Mouse (Mus musculus): ENCODE measurements at regions not wholly inside any gene's neighbourhood (a gene's known extent, or its start where the extent isn't known, plus 50 kb on each side); places are given as distances from the start of the nearest gene placed in this dataset.
"Not testable (repeated sequence)": the region's sequence is repeated elsewhere in the genome, so short reads cannot be mapped to it uniquely, and the experiment has no call there.

- Histone ChIP-seq H3K4me3 (no peak overlapping the region), H3K27ac (no peak overlapping the region)
- DNase-seq (ENCODE audit: low spot score in 2 of 2): no peak
- TF ChIP-seq CTCF (conservative IDR thresholded peaks at IDR 0.05): no peak
Observed at GRCm38 (mm10) chr12:15536852-15537368, 279.8 kb downstream of the Trib2 start.

GRCm38 (mm10) chr12:15536247-15536646 is 280.5 kb downstream of the Trib2 start:
- no peak for DNase-seq (ENCODE audit: low spot score in 2 of 2)
- TF ChIP-seq CTCF (conservative IDR thresholded peaks at IDR 0.05): no peak
- Histone ChIP-seq H3K4me3 (no peak overlapping the region), H3K27ac (no peak overlapping the region)

GRCm38 (mm10) chr12:15535822-15536221 is 280.9 kb downstream of the Trib2 start:
- no peak overlapping the region for H3K27ac ChIP-seq
- peak; percentile 91 for TF ChIP-seq CTCF (conservative IDR thresholded peaks at IDR 0.05)
- peak; percentile 74 to 84 for DNase-seq (ENCODE audit: low spot score in 2 of 2)
- no peak overlapping the region for H3K4me3 ChIP-seq

GRCm38 (mm10) chr12:15520783-15521407 is 295.8 kb downstream of the Trib2 start:
- Histone ChIP-seq H3K4me3 (no peak overlapping the region), H3K27ac (no peak overlapping the region)
- DNase-seq (ENCODE audit: low spot score in 2 of 2): no peak
- no peak for TF ChIP-seq CTCF (conservative IDR thresholded peaks at IDR 0.05)

DNA sequence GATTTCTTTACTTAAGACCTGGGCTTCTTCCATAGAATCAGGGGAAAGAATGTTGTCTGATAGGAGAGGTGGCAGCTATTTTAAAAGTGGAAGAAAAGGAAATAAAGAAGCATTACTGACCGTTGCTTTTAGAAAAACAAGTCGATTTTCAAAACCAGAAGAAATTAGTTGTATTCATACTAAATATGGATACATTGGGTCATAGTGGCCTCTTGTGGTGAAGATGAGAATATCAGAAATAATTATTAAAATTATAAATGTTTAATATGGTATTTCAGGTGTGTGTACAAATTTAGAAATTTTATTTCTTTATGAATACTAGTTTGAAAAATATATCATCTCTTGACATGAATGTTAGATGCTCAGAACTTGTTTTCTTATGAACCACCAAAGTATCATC is 304.7 kb downstream of the Trib2 start:
- peak; percentile 78 for TF ChIP-seq CTCF (conservative IDR thresholded peaks at IDR 0.05)
- Histone ChIP-seq H3K4me3 (no peak overlapping the region), H3K27ac (no peak overlapping the region)
- no peak for DNase-seq (ENCODE audit: low spot score in 2 of 2)

DNA sequence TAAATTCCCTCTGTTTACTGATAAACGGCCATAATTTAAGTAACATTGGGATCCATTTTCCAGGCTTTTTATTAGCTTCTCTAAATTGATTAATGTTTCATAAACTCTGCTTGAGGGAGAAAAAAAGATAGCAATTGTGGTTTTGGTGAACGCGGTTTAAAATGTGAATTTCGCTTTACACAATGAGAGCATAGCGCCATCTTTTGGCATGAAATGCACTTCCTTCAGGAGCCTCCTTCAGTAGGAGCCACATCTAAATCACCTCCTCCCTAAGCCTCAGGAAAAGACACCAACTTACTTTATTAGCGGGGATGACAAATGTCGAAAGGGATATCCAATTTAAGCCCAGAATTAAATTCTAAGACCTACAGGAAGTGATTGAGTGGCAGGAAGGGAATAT is 309.1 kb downstream of the Trib2 start:
- H3K4me3 ChIP-seq: no peak overlapping the region
- peak; percentile 23 to 48 for DNase-seq (ENCODE audit: low spot score in 2 of 2)
- TF ChIP-seq CTCF (conservative IDR thresholded peaks at IDR 0.05): peak; percentile 86
- H3K27ac ChIP-seq: no peak overlapping the region

DNA sequence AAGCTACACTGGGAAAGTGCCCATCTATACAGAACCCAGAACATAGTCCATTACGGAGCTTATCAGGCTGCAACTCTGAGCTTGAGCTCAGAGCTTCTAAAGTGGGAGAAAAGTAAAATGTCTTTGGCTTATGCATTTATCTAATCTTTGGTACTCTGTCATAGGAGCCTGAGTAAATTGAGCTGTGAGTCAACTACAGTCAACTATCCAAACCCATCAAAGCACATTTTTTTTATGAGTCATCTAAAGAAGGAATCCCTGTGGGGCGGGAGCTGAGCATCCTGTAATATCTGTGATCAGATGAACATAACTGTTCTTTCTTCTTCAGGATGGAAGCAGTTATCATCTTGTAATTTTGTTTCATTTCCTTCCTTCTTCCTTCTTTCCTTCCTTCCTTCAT is 323.1 kb downstream of the Trib2 start:
- TF ChIP-seq CTCF (conservative IDR thresholded peaks at IDR 0.05): no peak
- DNase-seq (ENCODE audit: low spot score in 2 of 2): no peak
- H3K27ac ChIP-seq: no peak overlapping the region
- no peak overlapping the region for H3K4me3 ChIP-seq

DNA sequence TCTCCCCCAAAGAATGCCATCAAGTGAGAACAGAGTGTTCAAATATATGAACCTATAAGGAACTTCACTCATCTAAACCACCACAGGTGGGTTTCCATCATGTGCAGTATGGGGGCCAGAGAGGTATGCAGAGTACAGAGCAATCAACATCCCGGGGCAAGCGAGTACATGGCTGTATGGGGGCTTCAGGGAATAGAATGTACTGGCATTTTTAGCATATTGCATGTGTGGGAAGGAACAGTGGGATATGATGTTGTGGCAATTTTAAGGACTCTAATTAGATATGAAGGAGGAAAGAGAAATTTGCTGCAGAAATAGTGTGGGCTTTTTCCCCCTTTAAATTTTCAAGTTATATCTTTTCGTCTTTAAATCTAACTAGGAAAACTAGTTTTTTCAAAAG is 344.0 kb downstream of the Trib2 start:
- no peak overlapping the region for H3K27ac ChIP-seq
- no peak overlapping the region for H3K4me3 ChIP-seq
- TF ChIP-seq CTCF (conservative IDR thresholded peaks at IDR 0.05): no peak
- DNase-seq (ENCODE audit: low spot score in 2 of 2): peak in 1 of 2 experiments; percentile 14

DNA sequence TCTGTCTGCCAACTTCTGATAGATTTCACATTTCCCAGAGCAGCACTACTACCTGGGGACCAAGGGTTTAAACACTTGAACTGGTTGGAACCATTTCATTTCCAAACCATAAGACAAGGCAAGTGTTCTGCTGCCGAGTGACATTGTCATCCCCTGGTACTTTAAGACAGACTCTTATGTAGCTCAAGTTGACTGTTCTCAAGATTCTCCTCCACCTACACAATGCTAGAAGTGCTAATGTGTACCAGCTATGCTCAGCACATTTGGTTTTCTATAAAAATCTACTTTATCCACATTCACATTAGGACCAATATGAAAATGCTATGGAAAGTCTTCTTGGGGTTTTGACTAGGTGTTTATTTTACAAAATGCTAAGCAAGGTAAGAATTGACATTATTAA is 357.3 kb downstream of the Trib2 start:
- TF ChIP-seq CTCF (conservative IDR thresholded peaks at IDR 0.05): no peak
- Histone ChIP-seq H3K4me3 (no peak overlapping the region), H3K27ac (no peak overlapping the region)
- DNase-seq (ENCODE audit: low spot score in 2 of 2): peak in 1 of 2 experiments; percentile 3

GRCm38 (mm10) chr12:15456369-15456768 is 360.4 kb downstream of the Trib2 start:
- H3K27ac ChIP-seq; H3K4me3 ChIP-seq; DNase-seq (ENCODE audit: low spot score in 2 of 2): not testable (repeated sequence)

GRCm38 (mm10) chr12:15455744-15456143 is 361.0 kb downstream of the Trib2 start:
- DNase-seq (ENCODE audit: low spot score in 2 of 2): no peak
- H3K4me3 ChIP-seq: no peak overlapping the region
- TF ChIP-seq CTCF (conservative IDR thresholded peaks at IDR 0.05): no peak
- H3K27ac ChIP-seq: no peak overlapping the region

DNA sequence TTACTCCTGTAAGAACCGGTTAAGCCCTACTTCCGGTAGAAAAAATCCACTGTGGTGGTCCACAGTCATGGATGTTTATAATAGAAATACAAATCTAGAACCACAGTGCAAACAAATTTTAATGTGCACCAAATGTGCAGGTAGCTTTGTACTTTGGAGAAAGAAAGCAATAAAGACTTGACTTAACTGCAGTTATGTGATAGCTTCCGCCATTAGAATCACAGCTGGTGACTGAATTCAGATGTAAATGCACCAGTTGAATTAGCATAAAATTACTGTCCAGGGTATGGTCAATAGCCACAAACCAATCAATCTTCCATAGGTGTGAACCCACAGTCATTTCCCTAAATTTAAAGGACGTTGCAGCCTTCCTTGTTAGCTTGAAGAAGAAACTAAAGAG is 367.2 kb downstream of the Trib2 start:
- TF ChIP-seq CTCF (conservative IDR thresholded peaks at IDR 0.05): no peak
- Histone ChIP-seq H3K4me3 (no peak overlapping the region), H3K27ac (no peak overlapping the region)
- no peak for DNase-seq (ENCODE audit: low spot score in 2 of 2)

DNA sequence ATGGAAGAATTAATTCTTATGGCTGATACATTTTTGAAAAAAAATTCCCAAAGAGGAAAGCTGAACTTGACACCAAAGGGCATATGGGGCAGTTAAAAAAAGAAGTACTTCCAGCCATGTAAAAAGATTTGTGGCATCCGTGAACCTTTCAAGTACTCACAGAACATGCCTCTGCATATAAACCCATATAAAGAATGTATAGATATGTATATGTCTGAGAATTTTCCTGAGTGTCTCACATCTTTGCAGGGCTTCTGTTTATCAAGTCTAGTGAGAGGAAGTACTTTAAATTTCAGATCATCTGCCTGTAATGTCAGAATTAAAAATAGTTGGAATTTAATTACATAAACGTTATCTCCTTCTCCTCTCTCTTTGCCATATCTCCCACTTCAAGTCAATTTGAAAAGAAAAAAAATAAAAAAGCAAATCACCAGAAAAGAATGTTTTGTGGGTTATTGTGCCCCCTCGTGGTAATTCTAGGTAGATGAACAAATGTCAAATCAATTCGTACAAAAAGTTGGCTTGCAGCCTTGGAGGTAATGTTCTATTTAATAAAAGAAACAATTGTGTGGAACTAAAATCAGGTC is 400.4 kb downstream of the Trib2 start:
- peak; percentile 49 to 60 for DNase-seq (ENCODE audit: low spot score in 2 of 2)
- peak; percentile 83 for TF ChIP-seq CTCF (conservative IDR thresholded peaks at IDR 0.05)

GRCm38 (mm10) chr12:15410419-15410818 is 406.3 kb downstream of the Trib2 start:
- Histone ChIP-seq H3K4me3 (no peak overlapping the region), H3K27ac (no peak overlapping the region)
- no peak for DNase-seq (ENCODE audit: low spot score in 2 of 2)
- no peak for TF ChIP-seq CTCF (conservative IDR thresholded peaks at IDR 0.05)

More for the DNA sequence above, 400.4 kb downstream of the Trib2 start:
- no peak overlapping the region for H3K4me3 ChIP-seq
- 0 out of 2 replicates have a peak overlapping the region, but pooled peaks have one; percentile 36 for H3K27ac ChIP-seq

- H3K4me3 ChIP-seq; DNase-seq (ENCODE audit: low spot score in 2 of 2); H3K27ac ChIP-seq: not testable (repeated sequence)
Observed at GRCm38 (mm10) chr12:15407577-15407976, 409.1 kb downstream of the Trib2 start.

All from layer of hippocampus, adult 2 months (tissue).